Mouse (Mus musculus): ENCODE measurements at regions not wholly inside any gene's neighbourhood (a gene's known extent, or its start where the extent isn't known, plus 50 kb on each side); places are given as distances from the start of the nearest gene placed in this dataset.

DNA sequence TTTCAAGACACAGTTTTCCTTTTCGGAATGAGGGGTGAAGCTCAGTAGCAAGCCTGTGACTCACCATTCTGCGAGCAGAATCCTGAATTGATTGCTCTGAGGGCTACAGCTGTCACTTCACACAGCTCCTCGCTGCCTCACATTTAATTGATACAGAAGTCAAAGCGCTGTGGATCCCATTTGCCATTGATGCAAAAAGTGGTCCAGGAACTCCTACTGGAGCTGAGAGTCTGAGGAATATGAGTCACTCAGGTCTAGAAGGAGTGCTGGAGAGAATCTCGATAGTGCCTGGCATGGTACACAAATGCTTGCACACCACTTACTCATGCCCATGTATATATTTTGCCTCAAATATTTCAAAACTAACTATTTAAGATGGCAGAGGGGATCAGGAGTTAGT lies 158.0 kb upstream of the Tenm4 start:
- no peak for DNase-seq (ENCODE audit: extremely low read depth)
- TF ChIP-seq MYC (IDR thresholded peaks at IDR 0.05; ENCODE audit: low read depth, low read length) (no peak), MEF2A (IDR thresholded peaks at IDR 0.05; ENCODE audit: borderline replicate concordance, low read depth, low read length) (no peak), RAD21 (IDR thresholded peaks at IDR 0.05; ENCODE audit: low read depth, low read length) (no peak), ETS1 (conservative IDR thresholded peaks at IDR 0.05; ENCODE audit: low read depth, low read length) (no peak), POLR2A (IDR thresholded peaks at IDR 0.05; ENCODE audit: low read depth, low read length) (no peak), POLR2AphosphoS2 (IDR thresholded peaks at IDR 0.05; ENCODE audit: low read depth, low read length) (no peak), CHD2 (IDR thresholded peaks at IDR 0.05; ENCODE audit: low read length) (no peak), MAFK (IDR thresholded peaks at IDR 0.05; ENCODE audit: insufficient replicate concordance, low read length) (no peak), HCFC1 (IDR thresholded peaks at IDR 0.05; ENCODE audit: low read depth, low read length) (no peak), KAT2A (IDR thresholded peaks at IDR 0.05; ENCODE audit: insufficient replicate concordance, low read length) (no peak), MAX (IDR thresholded peaks at IDR 0.05; ENCODE audit: low read length) (no peak), USF2 (conservative IDR thresholded peaks at IDR 0.05; ENCODE audit: low read depth, low read length) (no peak), EP300 (IDR thresholded peaks at IDR 0.05; ENCODE audit: low read length) (no peak), PAX5 (IDR thresholded peaks at IDR 0.05; ENCODE audit: low read length) (no peak), IRF4 (IDR thresholded peaks at IDR 0.05; ENCODE audit: low read depth, low read length) (no peak)
- H3K9ac ChIP-seq (ENCODE audit: insufficient read depth, low read depth), result no peak overlapping the region
- no peaks in the 10 kb centered on the region for H3K36me3 ChIP-seq (replicated peaks in 1 of 2; ENCODE audit: control insufficient read depth in 1 of 2, insufficient read depth in 1 of 2, low read length in 1 of 2)
- no peaks in the 10 kb centered on the region for H3K27me3 ChIP-seq (replicated peaks)
- H3K79me2 ChIP-seq (replicated peaks; ENCODE audit: control insufficient read depth, extremely low read depth, insufficient read depth, poor library complexity, severe bottlenecking), result no peaks in the 10 kb centered on the region
- H3K27ac ChIP-seq (ENCODE audit: insufficient read depth, low read depth), result no peak overlapping the region
- in situ Hi-C loops (cut with MboI; ENCODE audit: low pct_ligation_motif_present, low pct_unique_long_range_greater_than_20kb, low sequenced_read_pairs) (no loop called here), dilution Hi-C loops (cut with MboI; ENCODE audit: extremely low pct_ligation_motif_present, extremely low pct_unique_long_range_greater_than_20kb, low sequenced_read_pairs) (no loop called here)
- no peak overlapping the region for H3K4me2 ChIP-seq (ENCODE audit: insufficient read depth, low read depth, poor library complexity, severe bottlenecking)
- no peaks in the 10 kb centered on the region for H3K4me1 ChIP-seq (ENCODE audit: control insufficient read depth in 1 of 2, insufficient read depth in 2 of 2)
- peaks cover 33% of the 10 kb centered on the region for H3K9me3 ChIP-seq (replicated peaks; ENCODE audit: low read length)
- H3K4me3 ChIP-seq (replicated peaks in 1 of 3; ENCODE audit: low read depth in 2 of 3, low read length in 2 of 3, poor library complexity in 1 of 3), result no peak overlapping the region

GRCm38 (mm10) chr7:96017112-96017884 lies 153.7 kb upstream of the Tenm4 start:
- Histone ChIP-seq H3K36me3 (replicated peaks in 1 of 2; ENCODE audit: control insufficient read depth in 1 of 2, insufficient read depth in 1 of 2, low read length in 1 of 2) (no peaks in the 10 kb centered on the region), H3K4me1 (ENCODE audit: control insufficient read depth in 1 of 2, insufficient read depth in 2 of 2) (no peaks in the 10 kb centered on the region), H3K4me3 (replicated peaks in 1 of 3; ENCODE audit: low read depth in 2 of 3, low read length in 2 of 3, poor library complexity in 1 of 3) (no peak overlapping the region), H3K27me3 (replicated peaks) (no peaks in the 10 kb centered on the region), H3K4me2 (ENCODE audit: insufficient read depth, low read depth, poor library complexity, severe bottlenecking) (no peak overlapping the region), H3K79me2 (replicated peaks; ENCODE audit: control insufficient read depth, extremely low read depth, insufficient read depth, poor library complexity, severe bottlenecking) (no peaks in the 10 kb centered on the region), H3K27ac (ENCODE audit: insufficient read depth, low read depth) (no peak overlapping the region), H3K9ac (ENCODE audit: insufficient read depth, low read depth) (no peak overlapping the region), H3K9me3 (replicated peaks; ENCODE audit: low read length) (peaks cover 53% of the 10 kb centered on the region)
- no peak for TF ChIP-seq HCFC1 (IDR thresholded peaks at IDR 0.05; ENCODE audit: low read depth, low read length)
- TF ChIP-seq UBTF (IDR thresholded peaks at IDR 0.05; ENCODE audit: low read depth, low read length), result no peak
- no peak for TF ChIP-seq EP300 (IDR thresholded peaks at IDR 0.05; ENCODE audit: low read length)
- TF ChIP-seq NELFE (IDR thresholded peaks at IDR 0.05; ENCODE audit: low read depth, low read length), result no peak
- no peak for TF ChIP-seq MAZ (IDR thresholded peaks at IDR 0.05; ENCODE audit: low read depth, low read length)
- TF ChIP-seq SMC3 (IDR thresholded peaks at IDR 0.05; ENCODE audit: low read depth, low read length), result no peak
- TF ChIP-seq GABPA (IDR thresholded peaks at IDR 0.05; ENCODE audit: insufficient replicate concordance, low read depth, low read length), result no peak
- TF ChIP-seq NRF1 (IDR thresholded peaks at IDR 0.05; ENCODE audit: low read depth, low read length), result no peak
- no peak for TF ChIP-seq MAX (IDR thresholded peaks at IDR 0.05; ENCODE audit: low read length)
- no peak for TF ChIP-seq JUND (conservative IDR thresholded peaks at IDR 0.05; ENCODE audit: low read depth, low read length)
- no peak for TF ChIP-seq ZKSCAN1 (IDR thresholded peaks at IDR 0.05; ENCODE audit: borderline replicate concordance, low read depth, low read length)
- in situ Hi-C loops (cut with MboI; ENCODE audit: low pct_ligation_motif_present, low pct_unique_long_range_greater_than_20kb, low sequenced_read_pairs) (no loop called here), dilution Hi-C loops (cut with MboI; ENCODE audit: extremely low pct_ligation_motif_present, extremely low pct_unique_long_range_greater_than_20kb, low sequenced_read_pairs) (no loop called here)
- no peak for DNase-seq (ENCODE audit: extremely low read depth)
